Mouse (Mus musculus): ENCODE results near the gene Unk. TPM values are rescaled to one million over a fixed set of nuclear protein-coding genes. Genes with fewer than 3 reads are reported as not detected.

Unk gene
- polyA plus RNA-seq, 1 experiment from 2014 or later = 41.2 TPM

- no peaks in the 10 kb centered on the region for H3K9me3 ChIP-seq (ENCODE audit: low read length)
- H3K4me1 ChIP-seq (ENCODE audit: insufficient read depth, low read length) = peaks cover 84% of the 10 kb centered on the region
- H3K9ac ChIP-seq (replicated peaks; ENCODE audit: low read length) = peak overlapping the region; percentile 46
- H3K4me2 ChIP-seq (replicated peaks; ENCODE audit: low read depth, low read length) = 0 out of 2 replicates have a peak overlapping the region, but pooled peaks have one; percentile 40
- H3K27ac ChIP-seq (ENCODE audit: low read length) = peak overlapping the region; percentile 99
- no peak overlapping the region for H3K4me3 ChIP-seq (ENCODE audit: low read length)
- H3K27me3 ChIP-seq (ENCODE audit: insufficient read depth, low read length) = peaks cover 6% of the 10 kb centered on the region
- no peaks in the 10 kb centered on the region for H3K36me3 ChIP-seq (ENCODE audit: insufficient read depth, low read length)
- WGBS = 61% methylated on average over 3 of the region's 4 CpGs
- ATAC-seq (ENCODE audit: low FRiP score, low TSS enrichment) = no peak
Measured at GRCm38 (mm10) chr11:116102472-116102871, 72.3 kb downstream of the Unk start.

GRCm38 (mm10) chr11:116103572-116103971, 73.5 kb downstream of the Unk start:
- Histone ChIP-seq H3K9ac (replicated peaks; ENCODE audit: low read length) (no peak overlapping the region), H3K4me2 (replicated peaks; ENCODE audit: low read depth, low read length) (0 out of 2 replicates have a peak overlapping the region, but pooled peaks have one; percentile 8), H3K27ac (ENCODE audit: low read length) (peak overlapping the region; percentile 89), H3K36me3 (ENCODE audit: insufficient read depth, low read length) (no peaks in the 10 kb centered on the region), H3K27me3 (ENCODE audit: insufficient read depth, low read length) (peaks cover 16% of the 10 kb centered on the region), H3K4me3 (ENCODE audit: low read length) (no peak overlapping the region), H3K9me3 (ENCODE audit: low read length) (no peaks in the 10 kb centered on the region), H3K4me1 (ENCODE audit: insufficient read depth, low read length) (peaks cover 93% of the 10 kb centered on the region)
- WGBS = 61% methylated on average over 12 of the region's 12 CpGs
- no peak for ATAC-seq (ENCODE audit: low FRiP score, low TSS enrichment)

GRCm38 (mm10) chr11:116104006-116104646, 74.0 kb downstream of the Unk start:
- Histone ChIP-seq H3K4me3 (ENCODE audit: low read length) (no peak overlapping the region), H3K27ac (ENCODE audit: low read length) (peak overlapping the region; percentile 89), H3K4me2 (replicated peaks; ENCODE audit: low read depth, low read length) (peak overlapping the region; percentile 8; the same call in 1 of the 2 replicates), H3K9ac (replicated peaks; ENCODE audit: low read length) (peak overlapping the region; percentile 39; the same call in 1 of the 2 replicates), H3K4me1 (ENCODE audit: insufficient read depth, low read length) (peaks cover 93% of the 10 kb centered on the region), H3K9me3 (ENCODE audit: low read length) (no peaks in the 10 kb centered on the region), H3K27me3 (ENCODE audit: insufficient read depth, low read length) (peaks cover 21% of the 10 kb centered on the region), H3K36me3 (ENCODE audit: insufficient read depth, low read length) (no peaks in the 10 kb centered on the region)
- peak; percentile 76 for ATAC-seq (ENCODE audit: low FRiP score, low TSS enrichment)
- 31% methylated on average over 14 of the region's 14 CpGs for WGBS

- Histone ChIP-seq H3K27me3 (ENCODE audit: insufficient read depth, low read length) (peaks cover 30% of the 10 kb centered on the region), H3K36me3 (ENCODE audit: insufficient read depth, low read length) (no peaks in the 10 kb centered on the region), H3K9ac (replicated peaks; ENCODE audit: low read length) (no peak overlapping the region), H3K4me1 (ENCODE audit: insufficient read depth, low read length) (peaks cover 94% of the 10 kb centered on the region), H3K27ac (ENCODE audit: low read length) (0 out of 2 replicates have a peak overlapping the region, but pooled peaks have one; percentile 18), H3K4me3 (ENCODE audit: low read length) (no peak overlapping the region), H3K9me3 (ENCODE audit: low read length) (no peaks in the 10 kb centered on the region), H3K4me2 (replicated peaks; ENCODE audit: low read depth, low read length) (no peak overlapping the region)
- ATAC-seq (ENCODE audit: low FRiP score, low TSS enrichment) = no peak
- WGBS = 80% methylated on average over 2 of the region's 2 CpGs
Measured at GRCm38 (mm10) chr11:116105065-116105464, 74.9 kb downstream of the Unk start.

GRCm38 (mm10) chr11:116106154-116106962, 76.2 kb downstream of the Unk start:
- Histone ChIP-seq H3K4me3 (ENCODE audit: low read length) (peak overlapping the region; percentile 19), H3K27me3 (ENCODE audit: insufficient read depth, low read length) (peaks cover 43% of the 10 kb centered on the region), H3K4me1 (ENCODE audit: insufficient read depth, low read length) (peaks cover 89% of the 10 kb centered on the region), H3K4me2 (replicated peaks; ENCODE audit: low read depth, low read length) (peak overlapping the region; percentile 71), H3K36me3 (ENCODE audit: insufficient read depth, low read length) (no peaks in the 10 kb centered on the region), H3K9me3 (ENCODE audit: low read length) (no peaks in the 10 kb centered on the region), H3K9ac (replicated peaks; ENCODE audit: low read length) (peak overlapping the region; percentile 48), H3K27ac (ENCODE audit: low read length) (0 out of 2 replicates have a peak overlapping the region, but pooled peaks have one; percentile 38)
- WGBS = 19% methylated on average over 32 of the region's 32 CpGs
- ATAC-seq (ENCODE audit: low FRiP score, low TSS enrichment) = no peak

- Histone ChIP-seq H3K4me1 (ENCODE audit: insufficient read depth, low read length) (peaks cover 81% of the 10 kb centered on the region), H3K4me3 (ENCODE audit: low read length) (peak overlapping the region; percentile 61), H3K27me3 (ENCODE audit: insufficient read depth, low read length) (peaks cover 47% of the 10 kb centered on the region), H3K4me2 (replicated peaks; ENCODE audit: low read depth, low read length) (peak overlapping the region; percentile 71), H3K27ac (ENCODE audit: low read length) (peak overlapping the region; percentile 50; the same call in 1 of the 2 replicates), H3K9me3 (ENCODE audit: low read length) (no peaks in the 10 kb centered on the region), H3K9ac (replicated peaks; ENCODE audit: low read length) (peak overlapping the region; percentile 59), H3K36me3 (ENCODE audit: insufficient read depth, low read length) (no peaks in the 10 kb centered on the region)
- WGBS = 24% methylated on average over 14 of the region's 14 CpGs
- 0 out of 2 replicates have a peak, but pooled peaks have one; percentile 10 for ATAC-seq (ENCODE audit: low FRiP score, low TSS enrichment)
Measured at GRCm38 (mm10) chr11:116106963-116107776, 77.0 kb downstream of the Unk start.

GRCm38 (mm10) chr11:116107777-116108285, 77.7 kb downstream of the Unk start:
- ATAC-seq (ENCODE audit: low FRiP score, low TSS enrichment) = no peak
- no peaks in the 10 kb centered on the region for H3K9me3 ChIP-seq (ENCODE audit: low read length)
- H3K27ac ChIP-seq (ENCODE audit: low read length) = peak overlapping the region; percentile 50; the same call in 1 of the 2 replicates
- H3K36me3 ChIP-seq (ENCODE audit: insufficient read depth, low read length) = no peaks in the 10 kb centered on the region
- WGBS = 21% methylated on average over 19 of the region's 19 CpGs
- H3K27me3 ChIP-seq (ENCODE audit: insufficient read depth, low read length) = peaks cover 47% of the 10 kb centered on the region
- peak overlapping the region; percentile 59 for H3K9ac ChIP-seq (replicated peaks; ENCODE audit: low read length)
- H3K4me2 ChIP-seq (replicated peaks; ENCODE audit: low read depth, low read length) = peak overlapping the region; percentile 71
- peaks cover 76% of the 10 kb centered on the region for H3K4me1 ChIP-seq (ENCODE audit: insufficient read depth, low read length)
- H3K4me3 ChIP-seq (ENCODE audit: low read length) = peak overlapping the region; percentile 61

GRCm38 (mm10) chr11:116108464-116109137, 78.5 kb downstream of the Unk start:
- Histone ChIP-seq H3K27ac (ENCODE audit: low read length) (peak overlapping the region; percentile 38; the same call in 1 of the 2 replicates), H3K4me1 (ENCODE audit: insufficient read depth, low read length) (peaks cover 68% of the 10 kb centered on the region), H3K27me3 (ENCODE audit: insufficient read depth, low read length) (peaks cover 47% of the 10 kb centered on the region), H3K9ac (replicated peaks; ENCODE audit: low read length) (peak overlapping the region; percentile 71), H3K36me3 (ENCODE audit: insufficient read depth, low read length) (no peaks in the 10 kb centered on the region), H3K4me3 (ENCODE audit: low read length) (peak overlapping the region; percentile 61), H3K9me3 (ENCODE audit: low read length) (no peaks in the 10 kb centered on the region), H3K4me2 (replicated peaks; ENCODE audit: low read depth, low read length) (peak overlapping the region; percentile 71)
- ATAC-seq (ENCODE audit: low FRiP score, low TSS enrichment) = no peak
- 7% methylated on average over 23 of the region's 23 CpGs for WGBS
